Mouse (Mus musculus): ENCODE results near the gene AI837181. TPM values are rescaled to one million over a fixed set of nuclear protein-coding genes. Genes with fewer than 3 reads are reported as not detected.

Gene AI837181
- total RNA-seq, 2 experiments from 2014 or later = 49.9 to 51.7 TPM

DNA sequence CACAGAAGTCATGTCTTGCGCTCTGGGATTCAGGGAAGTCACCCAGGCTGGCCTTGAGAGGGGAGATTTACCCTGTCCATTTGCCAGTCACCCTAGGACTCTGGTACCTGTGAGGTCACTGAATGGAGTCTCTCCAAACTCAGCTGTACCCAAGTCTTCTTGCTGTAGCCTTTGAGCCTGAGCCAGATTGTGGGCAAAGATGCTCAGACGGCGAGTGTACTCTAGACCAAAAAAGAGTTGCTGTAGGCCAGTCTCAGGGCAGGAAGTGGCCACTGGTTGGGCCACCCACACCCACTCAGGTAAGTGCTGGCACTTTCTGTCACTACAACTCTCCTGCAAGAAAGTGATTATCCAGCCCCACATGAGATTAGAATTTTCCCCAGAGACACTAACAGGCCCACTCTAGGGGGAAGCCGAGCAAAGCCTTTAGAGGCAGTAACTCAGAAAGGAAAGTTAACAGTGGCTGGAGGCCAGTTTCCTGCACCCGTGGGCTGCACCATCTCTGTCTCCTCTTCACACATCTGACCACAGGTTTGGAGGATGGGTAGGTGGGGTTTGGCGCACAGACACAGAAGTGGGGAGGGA lies 42.1 kb downstream of the AI837181 start:
- intact Hi-C loops (cut with DNase I) = no loop called here
- DNase-seq = no peak

DNA sequence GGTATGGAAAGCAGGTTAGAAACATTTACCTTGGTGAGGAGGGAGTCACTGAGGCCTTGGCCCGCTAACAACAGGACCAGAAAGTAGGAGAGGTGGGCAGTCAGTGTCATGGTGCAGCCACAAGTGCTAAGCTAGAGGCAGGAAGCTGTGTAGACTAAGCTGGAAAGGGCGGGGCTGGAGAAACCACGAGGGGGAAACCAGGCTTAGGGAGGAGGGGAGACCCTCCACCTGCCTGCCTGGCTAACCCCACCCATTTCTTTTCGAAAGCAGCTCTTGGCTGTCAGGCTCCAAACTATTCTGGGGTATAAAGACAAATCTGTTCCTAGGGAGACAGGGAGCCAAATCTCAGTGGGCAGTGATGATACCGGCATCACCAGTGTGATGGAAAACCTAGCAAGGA lies 43.4 kb downstream of the AI837181 start, which contains the start of gene Ctsw:
Gene Ctsw, minus strand, starts transcription at position 134 of the 400 bp plus-strand sequence.
- intact Hi-C loops (cut with DNase I) = no loop called here
- no peak for DNase-seq

DNA sequence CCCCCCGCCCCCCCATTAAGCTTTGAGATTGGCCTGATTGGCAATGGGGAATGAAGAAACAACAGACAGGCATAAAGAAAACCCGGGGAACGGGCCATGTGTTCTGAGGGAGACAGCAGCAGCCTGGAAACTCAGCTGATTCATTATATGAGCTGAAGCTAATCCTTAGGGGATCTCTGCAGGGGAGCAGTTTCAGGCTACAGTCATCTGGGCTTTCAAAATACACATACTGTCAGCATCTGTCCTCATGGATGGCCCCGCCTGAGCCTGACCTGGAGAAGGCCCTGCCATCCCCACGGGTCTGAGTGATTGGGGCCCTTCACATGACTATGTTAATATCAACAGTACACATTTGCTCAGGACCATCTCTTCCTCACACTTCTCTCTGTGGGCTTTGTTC lies 46.9 kb downstream of the AI837181 start:
- intact Hi-C loops (cut with DNase I) = no loop called here
- no peak for DNase-seq

DNA sequence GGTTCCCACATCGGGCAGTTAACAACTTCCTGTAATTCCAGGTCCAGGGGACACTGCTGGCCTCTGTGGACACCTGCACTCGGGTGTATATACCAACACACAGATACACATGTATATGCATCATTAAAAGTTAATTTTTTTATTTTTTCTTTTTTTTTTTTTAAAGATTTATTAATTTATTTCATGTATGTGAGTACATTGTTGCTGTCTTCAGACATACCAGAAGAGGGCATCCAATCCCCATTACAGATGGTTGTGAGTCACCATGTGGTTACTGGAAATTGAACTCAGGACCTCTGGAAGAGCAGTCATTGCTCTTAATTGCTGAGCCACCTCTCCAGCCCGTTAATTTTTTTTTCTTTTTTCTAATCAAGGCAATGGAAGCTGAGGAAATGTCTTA lies 47.9 kb downstream of the AI837181 start:
- no peak for DNase-seq
- intact Hi-C loops (cut with DNase I) = no loop called here

DNA sequence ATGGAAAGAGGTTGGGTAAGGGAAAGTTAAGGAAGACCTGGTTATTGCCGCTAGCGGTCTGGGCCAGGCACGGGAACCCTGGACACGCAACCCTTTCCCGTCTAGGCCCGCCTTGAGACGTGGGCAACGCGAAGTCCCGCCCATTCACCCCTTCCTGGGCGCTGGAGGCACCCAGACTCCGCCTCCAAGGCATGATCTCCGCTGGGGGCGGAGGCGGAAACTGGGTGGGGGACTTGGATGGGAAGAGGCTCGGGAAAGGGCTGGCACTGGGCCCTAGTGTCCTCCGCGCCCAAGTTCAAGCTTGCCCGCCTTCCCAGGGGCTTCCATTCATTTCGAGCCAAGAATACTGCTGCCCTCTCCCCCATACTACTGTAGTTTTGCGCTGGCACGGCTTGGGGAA lies 48.8 kb downstream of the AI837181 start, which contains the start of gene Efemp2:
Gene Efemp2, plus strand, starts transcription at position 235 of the 400 bp plus-strand sequence.
- intact Hi-C loops (cut with DNase I) = no loop called here
- DNase-seq = peak; percentile 80

DNA sequence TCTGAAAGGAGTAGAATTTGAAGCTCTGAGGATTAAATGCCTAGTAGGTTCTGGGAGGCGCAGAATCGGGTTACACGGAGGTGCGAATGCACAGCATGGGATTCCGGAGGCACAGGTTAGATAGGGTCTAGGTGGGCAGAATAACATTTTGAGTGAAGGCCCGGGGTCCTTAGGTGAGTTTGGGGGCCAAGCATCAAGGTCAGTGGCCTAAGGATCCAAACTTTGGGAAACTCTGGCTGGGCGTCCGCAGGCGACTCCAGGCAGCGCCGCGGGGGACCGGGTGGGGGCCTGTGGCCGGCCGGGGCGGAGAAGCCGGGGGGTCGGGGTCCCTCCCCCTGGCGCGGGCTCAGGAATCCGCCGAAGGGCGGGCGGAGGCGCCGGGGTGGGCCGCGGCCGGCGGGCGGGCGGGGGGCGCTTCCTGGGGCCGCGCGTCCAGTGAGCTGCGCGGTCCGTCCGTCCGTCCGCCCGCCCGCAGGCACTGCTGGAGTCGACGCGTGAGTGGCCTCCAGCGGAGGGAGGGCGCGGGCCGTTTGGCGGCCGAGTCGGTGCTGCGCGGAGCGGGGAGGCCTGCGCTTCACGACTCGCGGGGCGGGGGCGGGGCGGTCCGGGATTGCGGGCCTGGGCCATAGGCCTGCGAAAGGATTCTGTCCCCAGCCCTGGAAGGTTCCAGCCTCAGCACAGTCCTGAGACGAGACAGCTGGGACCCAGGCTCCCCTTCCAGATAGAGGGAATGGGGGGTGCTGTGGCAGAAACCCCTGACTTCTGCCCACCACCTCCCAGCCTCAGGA lies 49.5 kb downstream of the AI837181 start:
- peak; percentile 48 for DNase-seq
- intact Hi-C loops (cut with DNase I) = no loop called here

DNA sequence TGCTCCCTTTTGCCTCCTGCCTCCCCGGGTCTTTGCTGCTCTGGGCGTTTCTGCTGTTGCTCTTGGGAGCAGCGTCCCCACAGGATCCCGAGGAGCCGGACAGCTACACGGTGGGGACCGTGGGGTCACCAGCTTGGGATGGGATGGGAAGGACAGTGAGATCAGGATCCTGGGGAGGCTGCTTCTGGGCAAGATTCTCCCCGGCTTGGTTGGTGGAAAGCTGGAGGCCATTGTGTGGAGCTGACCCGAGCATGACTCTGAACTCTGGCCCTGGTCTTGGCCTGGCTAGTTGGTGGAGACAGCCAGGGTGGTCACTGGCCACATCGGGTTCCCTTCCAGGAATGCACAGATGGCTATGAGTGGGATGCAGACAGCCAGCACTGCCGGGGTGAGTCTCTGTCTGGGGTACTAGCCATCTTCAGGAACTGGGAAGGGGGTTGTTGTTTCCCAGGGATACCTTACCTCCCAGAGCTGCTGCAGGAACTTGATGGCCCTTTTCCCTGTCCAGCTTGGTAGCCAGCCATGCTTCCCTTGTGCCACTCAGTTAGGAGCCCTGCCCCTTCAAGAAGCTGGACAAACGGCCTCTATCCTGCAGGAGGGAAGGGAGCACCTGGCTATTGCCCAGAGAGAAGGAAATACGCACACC lies 50.2 kb downstream of the AI837181 start:
- intact Hi-C loops (cut with DNase I) = no loop called here

More for the DNA sequence above, 50.2 kb downstream of the AI837181 start:
- DNase-seq = no peak

Other genes starting within 250 kb of the AI837181 start
- 10 to 100 TPM; 90.7 to 92.6 TPM for gene Pacs1, start 152.0 kb upstream of the AI837181 start, total RNA-seq (2021)
- gene Sf3b2, start 129.7 kb upstream of the AI837181 start, total RNA-seq (2021) = 100 to 1,000 TPM; 188 to 203 TPM
- 10 to 100 TPM; 60.0 to 60.3 TPM for gene Gal3st3, start 126.8 kb upstream of the AI837181 start, total RNA-seq (2021)
- not detected for gene Catsper1, start 89.4 kb upstream of the AI837181 start, total RNA-seq (2021)
- 10 to 100 TPM in 1 of 2 experiments, 1 to 10 TPM in 1; 6.9 to 10.4 TPM for gene Cst6, start 75.6 kb upstream of the AI837181 start, total RNA-seq (2021)
- gene Eif1ad, start 58.4 kb upstream of the AI837181 start, total RNA-seq (2021) = 10 to 100 TPM; 23.0 to 25.8 TPM
- 100 to 1,000 TPM; 176 to 194 TPM for gene Banf1, start 58.0 kb upstream of the AI837181 start, total RNA-seq (2021)
- 100 to 1,000 TPM in 1 of 2 experiments, 10 to 100 TPM in 1; 84.2 to 101 TPM for gene Sart1, start 36.4 kb upstream of the AI837181 start, total RNA-seq (2021)
- gene Tsga10ip, start 22.6 kb upstream of the AI837181 start, total RNA-seq (2021) = not detected
- gene Drap1, start 165 bp upstream of the AI837181 start, total RNA-seq (2021) = 100 to 1,000 TPM; 256 to 263 TPM
- not detected for gene Fosl1, start 22.4 kb downstream of the AI837181 start, total RNA-seq (2021)
- gene Ccdc85b, start 32.8 kb downstream of the AI837181 start, total RNA-seq (2021) = 10 to 100 TPM; 20.8 to 21.6 TPM
- gene Fibp, start 35.5 kb downstream of the AI837181 start, total RNA-seq (2021) = 100 to 1,000 TPM; 124 to 139 TPM
- 1 to 10 TPM; 1.3 to 2.1 TPM for gene Ctsw, start 43.4 kb downstream of the AI837181 start, total RNA-seq (2021)
- 10 to 100 TPM; 23.7 to 25.4 TPM for gene Efemp2, start 48.8 kb downstream of the AI837181 start, total RNA-seq (2021)
- gene Mus81, start 63.3 kb downstream of the AI837181 start, total RNA-seq (2021) = 10 to 100 TPM; 40.2 to 43.7 TPM
- gene Cfl1, start 65.3 kb downstream of the AI837181 start, total RNA-seq (2021) = 1,000 to 10,000 TPM; 2,142 to 2,227 TPM
- gene 1700020D05Rik, start 78.6 kb downstream of the AI837181 start, total RNA-seq (2021) = 1 to 10 TPM; 9.3 to 9.6 TPM
- gene Snx32, start 85.4 kb downstream of the AI837181 start, total RNA-seq (2021) = 10 to 100 TPM; 64.8 to 67.7 TPM
- not detected for gene Ovol1, start 135.5 kb downstream of the AI837181 start, total RNA-seq (2021)
- 10 to 100 TPM; 11.6 to 12.2 TPM for gene Ap5b1, start 142.9 kb downstream of the AI837181 start, total RNA-seq (2021)
- 10 to 100 TPM; 47.3 to 49.7 TPM for gene Rnaseh2c, start 176.7 kb downstream of the AI837181 start, total RNA-seq (2021)
- 10 to 100 TPM; 84.6 to 98.4 TPM for gene Kat5, start 185.1 kb downstream of the AI837181 start, total RNA-seq (2021)
- gene Rela, start 212.3 kb downstream of the AI837181 start, total RNA-seq (2021) = 10 to 100 TPM; 29.6 to 34.8 TPM
- 10 to 100 TPM; 31.1 to 33.3 TPM for gene Sipa1, start 238.6 kb downstream of the AI837181 start, total RNA-seq (2021)

All from left cerebral cortex, postnatal 4 days (tissue).